Mouse (Mus musculus) embryonic facial prominence, embryonic 14.5 days (tissue): ENCODE data around the gene Inpp4b. TPM values are rescaled to one million over a fixed set of nuclear protein-coding genes. Genes with fewer than 3 reads are reported as not detected.
A peak's percentile ranks its signal among the peaks of the same experiment; 100 is the strongest.
"Not testable (repeated sequence)": the region's sequence is repeated elsewhere in the genome, so short reads cannot be mapped to it uniquely, and the experiment has no call there.

Experiments
- ATAC-seq: fragments of 200-750 bp; cut with Nextera tagmentation; 2 replicates; pipeline ENCODE4 v1.8.0; 2017; ENCODE audit warnings: low read depth, moderate number of reproducible peaks, moderate TSS enrichment
- DNase-seq: peaks from one replicate; pipeline ENCODE4 v3.0.0-alpha.2; 2015; ENCODE audit warnings: low spot score
- H3K27ac ChIP-seq: fragments of 300-500 bp; sonication (generic); replicated peaks from 2 replicates; pipeline ENCODE4 v1.5.1; 2014; ENCODE audit warnings: low read depth, mild to moderate bottlenecking, low read length, moderate library complexity
- H3K27me3 ChIP-seq: fragments of 300-500 bp; sonication (generic); replicated peaks from 2 replicates; pipeline ENCODE4 v1.6.1; 2014; ENCODE audit warnings: low read length; ENCODE audit not compliant: control insufficient read depth, insufficient read depth
- H3K36me3 ChIP-seq: fragments of 300-500 bp; sonication (generic); 2 replicates; pipeline ENCODE4 v1.6.1; 2014; ENCODE audit warnings: low read length, mixed read lengths; ENCODE audit not compliant: control insufficient read depth, insufficient read depth
- H3K4me1 ChIP-seq: fragments of 300-500 bp; sonication (generic); 2 replicates; pipeline ENCODE4 v1.6.1; 2014; ENCODE audit warnings: antibody characterized with exemption, low read length; ENCODE audit not compliant: control insufficient read depth, insufficient read depth
- H3K4me2 ChIP-seq: fragments of 300-500 bp; sonication (generic); 2 replicates; pipeline ENCODE4 v1.6.1; 2014; ENCODE audit warnings: low read depth, mild to moderate bottlenecking, low read length, moderate library complexity, mixed read lengths
- H3K4me3 ChIP-seq: fragments of 300-500 bp; sonication (generic); 2 replicates; pipeline ENCODE4 v1.5.1; 2014; ENCODE audit warnings: low read depth, mild to moderate bottlenecking, low read length
- H3K9ac ChIP-seq: fragments of 300-500 bp; sonication (generic); 2 replicates; pipeline ENCODE4 v1.6.1; 2014; ENCODE audit warnings: low read depth, mild to moderate bottlenecking, low read length, moderate library complexity, mixed read lengths
- H3K9me3 ChIP-seq: fragments of 300-500 bp; sonication (generic); 2 replicates; pipeline ENCODE4 v1.6.1; 2016; ENCODE audit warnings: low read length; ENCODE audit not compliant: control insufficient read depth
- WGBS: fragments of 180-500 bp; shearing (Covaris S2); extraction: QIAGEN DNeasy Blood & Tissue Kit; methylation state at CpG from one replicate; pipeline ENCODE4 v1.1.7; 2014; 5-methylcytosine and 5-hydroxymethylcytosine counted together
- polyA plus RNA-seq: library from polyadenylated mRNA; unstranded; fragments of >200 nt; fragmentation: Nextera tagmentation; extraction: Ambion mirVana; gene quantifications from 2 replicates; pipeline ENCODE4 v1.2.1, GENCODE M21; 2014

Inpp4b gene
- polyA plus RNA-seq, 1 experiment from 2014 or later: 14.9 TPM

DNA sequence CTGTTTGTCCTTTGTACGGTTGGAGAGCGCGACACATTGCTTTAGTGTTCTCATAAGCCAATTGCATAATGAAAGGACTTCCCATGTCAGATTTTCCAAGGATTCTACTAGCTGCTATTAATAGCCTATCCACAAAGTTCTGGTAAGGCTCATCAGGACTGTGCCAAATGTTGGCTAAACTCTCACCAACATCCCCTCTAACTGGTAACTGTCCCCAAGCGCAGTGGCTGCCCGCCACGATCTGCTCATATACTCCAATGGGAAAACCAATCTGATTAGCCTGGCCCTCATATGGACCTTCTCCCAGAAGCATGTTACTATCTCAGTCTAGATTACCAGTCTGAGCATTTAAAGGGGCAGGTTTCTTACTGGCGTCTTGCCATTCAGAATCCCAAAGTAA, 744.3 kb downstream of the Inpp4b start:
- WGBS: 95% methylated on average over 7 of the region's 7 CpGs
- H3K9me3 ChIP-seq: not testable (repeated sequence)

DNA sequence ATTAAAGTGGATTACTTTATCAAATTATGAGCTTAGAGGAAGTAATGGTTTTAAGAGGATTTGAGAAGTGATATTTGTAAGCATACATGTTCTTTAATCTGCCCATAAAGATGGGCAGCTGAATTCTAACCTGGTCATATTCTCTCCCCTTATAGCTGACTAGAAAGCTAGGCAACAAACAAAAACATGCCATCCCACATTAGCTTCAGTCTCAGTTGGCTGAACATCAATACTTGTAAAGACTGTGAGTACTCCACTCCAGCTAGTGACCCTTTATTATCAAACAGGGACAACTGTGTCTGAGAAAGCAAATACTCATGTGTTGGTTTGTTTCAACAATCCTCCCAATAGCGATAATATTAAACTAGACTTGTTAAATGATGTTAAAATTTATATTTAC, 748.5 kb downstream of the Inpp4b start:
- no peaks in the 10 kb centered on the region for H3K27me3 ChIP-seq
- no peak for ATAC-seq
- H3K4me2 ChIP-seq: no peak overlapping the region
- no peak overlapping the region for H3K27ac ChIP-seq
- no peak overlapping the region for H3K4me3 ChIP-seq
- peaks cover 7% of the 10 kb centered on the region; the same call in 1 of the 2 replicates for H3K9me3 ChIP-seq
- DNase-seq: no peak
- no peaks in the 10 kb centered on the region for H3K4me1 ChIP-seq
- WGBS: 91% methylated on average over 1 of the region's 1 CpGs
- no peak overlapping the region for H3K9ac ChIP-seq
- H3K36me3 ChIP-seq: no peaks in the 10 kb centered on the region

More for the DNA sequence above, 744.3 kb downstream of the Inpp4b start:
- H3K27me3 ChIP-seq, H3K9ac ChIP-seq, DNase-seq, ATAC-seq, H3K4me1 ChIP-seq, H3K36me3 ChIP-seq, H3K4me2 ChIP-seq, H3K4me3 ChIP-seq, H3K27ac ChIP-seq: not testable (repeated sequence)

DNA sequence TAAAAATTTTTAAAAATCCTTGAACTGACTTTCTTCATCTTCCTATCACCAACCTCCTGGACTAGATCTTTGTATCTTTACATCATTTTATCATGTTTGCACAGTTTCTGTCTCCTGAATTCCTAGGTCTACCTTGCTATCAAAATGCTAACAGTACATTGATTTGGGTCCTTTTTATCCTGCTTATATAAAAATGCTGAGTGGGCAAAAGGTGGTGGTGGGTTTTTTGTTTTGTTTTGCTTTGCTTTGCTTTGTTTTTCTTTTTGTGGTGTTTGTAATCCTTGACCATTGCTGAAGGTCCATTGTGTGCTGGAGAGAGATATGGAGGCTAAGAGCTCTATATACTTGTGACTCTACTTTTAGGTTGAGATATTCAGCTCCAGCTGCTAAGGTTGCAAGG, 750.9 kb downstream of the Inpp4b start:
- no peak for DNase-seq
- no peak for ATAC-seq
- H3K9ac ChIP-seq: no peak overlapping the region

DNA sequence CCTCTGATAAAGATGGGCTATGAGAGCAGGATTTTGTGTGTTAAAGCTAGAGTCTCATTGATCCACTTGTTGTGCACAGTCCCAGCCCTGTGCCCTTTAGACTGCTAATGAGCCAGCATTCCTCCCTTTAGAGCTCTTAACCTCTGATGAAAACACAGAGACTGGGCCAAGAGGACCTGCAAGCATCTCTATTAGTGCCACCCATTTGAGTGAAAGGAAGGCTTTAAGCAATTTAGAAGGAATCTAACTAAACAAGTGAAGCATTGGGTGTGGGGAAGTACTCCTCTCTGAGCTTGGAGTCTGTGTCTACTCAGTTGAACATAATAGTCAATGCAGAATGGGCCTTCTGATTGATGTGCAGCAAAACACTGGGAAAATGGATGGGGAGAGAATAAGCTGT, 762.2 kb downstream of the Inpp4b start:
- Histone ChIP-seq H3K9me3 (no peaks in the 10 kb centered on the region), H3K4me2 (no peak overlapping the region), H3K4me1 (no peaks in the 10 kb centered on the region), H3K27ac (no peak overlapping the region), H3K9ac (no peak overlapping the region), H3K36me3 (no peaks in the 10 kb centered on the region), H3K4me3 (no peak overlapping the region), H3K27me3 (no peaks in the 10 kb centered on the region)
- DNase-seq (no peak), ATAC-seq (no peak)

More for the DNA sequence above, 750.9 kb downstream of the Inpp4b start:
- Histone ChIP-seq H3K9me3 (peaks cover 2% of the 10 kb centered on the region; the same call in 1 of the 2 replicates), H3K4me1 (no peaks in the 10 kb centered on the region), H3K27me3 (no peaks in the 10 kb centered on the region), H3K27ac (no peak overlapping the region), H3K4me2 (no peak overlapping the region), H3K36me3 (no peaks in the 10 kb centered on the region), H3K4me3 (no peak overlapping the region)

DNA sequence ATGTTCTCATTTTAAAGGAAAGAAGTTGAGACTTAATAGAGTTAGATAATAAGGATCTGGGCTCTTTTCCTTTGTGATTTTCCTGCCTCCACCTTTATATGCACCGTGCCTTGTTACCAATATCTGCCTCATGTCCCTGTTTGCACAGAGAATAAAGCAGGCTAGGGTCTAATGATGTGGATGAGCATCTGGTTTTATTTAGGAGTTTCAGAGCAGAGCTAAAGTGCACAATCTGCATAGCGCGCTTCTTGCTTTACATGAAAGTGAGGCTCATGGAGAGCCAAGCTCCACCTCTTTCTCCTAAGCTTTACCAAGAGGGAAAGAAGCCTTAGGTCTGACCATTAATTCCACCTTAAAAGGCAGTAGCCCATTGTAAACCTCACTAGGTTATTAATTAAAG, 763.8 kb downstream of the Inpp4b start:
- DNase-seq (peak; percentile 64), ATAC-seq (no peak)
- H3K9me3 ChIP-seq: no peaks in the 10 kb centered on the region
- no peak overlapping the region for H3K27ac ChIP-seq
- no peaks in the 10 kb centered on the region for H3K4me1 ChIP-seq
- 30% methylated on average over 3 of the region's 3 CpGs for WGBS
- H3K4me3 ChIP-seq: no peak overlapping the region
- H3K9ac ChIP-seq: no peak overlapping the region
- no peak overlapping the region for H3K4me2 ChIP-seq
- no peaks in the 10 kb centered on the region for H3K27me3 ChIP-seq
- H3K36me3 ChIP-seq: no peaks in the 10 kb centered on the region

DNA sequence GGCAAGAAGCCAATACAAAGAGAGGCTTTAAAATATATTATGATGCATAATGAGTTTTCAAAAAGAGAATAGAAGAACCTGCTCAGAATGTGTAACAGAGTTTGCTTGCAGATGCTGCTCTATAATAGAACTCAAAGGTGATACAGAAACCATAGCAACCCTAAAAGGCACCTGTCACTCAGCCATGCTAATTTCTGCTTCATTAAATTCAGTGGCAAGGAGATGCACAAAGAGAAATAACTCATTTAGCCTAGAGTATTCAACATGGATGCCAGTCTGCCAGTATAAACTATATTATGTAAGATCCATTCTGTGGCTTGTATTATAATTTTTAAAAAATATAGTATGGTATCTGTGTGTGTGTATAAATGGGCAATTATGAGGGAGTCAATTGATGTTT, 807.9 kb downstream of the Inpp4b start:
- no peak for DNase-seq
- no peaks in the 10 kb centered on the region for H3K36me3 ChIP-seq
- H3K27ac ChIP-seq: no peak overlapping the region
- no peaks in the 10 kb centered on the region for H3K27me3 ChIP-seq
- no peak overlapping the region for H3K4me3 ChIP-seq
- H3K4me1 ChIP-seq: no peaks in the 10 kb centered on the region
- H3K9ac ChIP-seq: no peak overlapping the region
- no peak overlapping the region for H3K4me2 ChIP-seq
- peaks cover 10% of the 10 kb centered on the region for H3K9me3 ChIP-seq
- no peak for ATAC-seq

DNA sequence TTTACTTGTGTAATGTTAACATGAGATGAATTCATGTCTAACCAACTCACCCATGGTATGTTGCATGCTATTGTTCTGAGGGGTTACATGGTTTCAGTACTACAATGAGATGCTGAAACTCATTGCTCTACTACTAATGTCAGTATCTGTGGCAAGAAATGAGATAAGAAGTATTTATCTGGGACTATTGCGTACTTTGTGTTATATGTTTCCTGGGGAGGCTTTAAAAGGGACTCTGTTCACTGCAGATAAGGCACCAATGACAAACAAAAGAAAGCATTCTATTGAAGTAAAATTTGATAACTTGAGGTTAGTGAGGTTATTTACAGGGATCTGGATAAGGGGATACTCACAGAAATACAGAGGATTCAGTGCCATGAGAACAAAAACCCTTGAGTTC, 815.6 kb downstream of the Inpp4b start:
- no peak overlapping the region for H3K9ac ChIP-seq
- H3K27ac ChIP-seq: no peak overlapping the region
- 92% methylated on average over 1 of the region's 1 CpGs for WGBS
- no peak overlapping the region for H3K4me3 ChIP-seq
- H3K4me2 ChIP-seq: no peak overlapping the region
- H3K4me1 ChIP-seq: no peaks in the 10 kb centered on the region
- DNase-seq (no peak), ATAC-seq (no peak)
- no peaks in the 10 kb centered on the region for H3K27me3 ChIP-seq
- no peaks in the 10 kb centered on the region for H3K36me3 ChIP-seq
- peaks cover 9% of the 10 kb centered on the region for H3K9me3 ChIP-seq
